Mouse (Mus musculus) C2C12 (cell line): ENCODE results near the gene Kcnd1. TPM values are rescaled to one million over a fixed set of nuclear protein-coding genes. Genes with fewer than 3 reads are reported as not detected.
A peak's percentile ranks its signal among the peaks of the same experiment; 100 is the strongest.

Source experiments
- H3K27me3 ChIP-seq: one replicate; pipeline ENCODE4 v1.6.1; 2011; ENCODE audit not compliant: control insufficient read depth, insufficient read depth, insufficient read length
- H3K36me3 ChIP-seq: one replicate; pipeline ENCODE4 v1.6.1; 2011; ENCODE audit not compliant: control insufficient read depth, insufficient read depth
- H3K4me3 ChIP-seq: one replicate; pipeline ENCODE4 v1.5.1; 2011; ENCODE audit warnings: mild to moderate bottlenecking, control low read depth; ENCODE audit not compliant: poor library complexity, insufficient read depth, severe bottlenecking
- H3K79me2 ChIP-seq: one replicate; pipeline ENCODE4 v1.6.1; 2011; ENCODE audit not compliant: control insufficient read depth, insufficient read depth
- H3K79me3 ChIP-seq: one replicate; pipeline ENCODE4 v1.6.1; 2011; ENCODE audit warnings: low read depth, control low read depth
- H3ac ChIP-seq: one replicate; pipeline ENCODE3; 2011; ENCODE audit warnings: low read depth; ENCODE audit not compliant: control insufficient read depth, insufficient read length
- CEBPB ChIP-seq: IDR thresholded peaks from one replicate; pipeline ENCODE4 v1.6.1; 2011; ENCODE audit warnings: low read depth, mild to moderate bottlenecking, control low read depth, moderate library complexity
- CTCF ChIP-seq: IDR thresholded peaks from one replicate; pipeline ENCODE4 v1.5.1; 2011; ENCODE audit not compliant: control insufficient read depth, insufficient read depth, insufficient read length
- FOSL1 ChIP-seq: IDR thresholded peaks from one replicate; pipeline ENCODE4 v1.8.0; 2011; ENCODE audit warnings: mild to moderate bottlenecking, low read length; ENCODE audit not compliant: poor library complexity, insufficient read depth, severe bottlenecking
- MAX ChIP-seq: IDR thresholded peaks from one replicate; pipeline ENCODE4 v1.6.1; 2011; ENCODE audit warnings: mild to moderate bottlenecking, control low read depth
- MYOD1 ChIP-seq: IDR thresholded peaks from one replicate; pipeline ENCODE4 v1.6.1; 2011; ENCODE audit warnings: low read depth; ENCODE audit not compliant: control insufficient read depth, insufficient read length
- MYOG ChIP-seq: IDR thresholded peaks from one replicate; pipeline ENCODE4 v1.6.1; 2011; ENCODE audit not compliant: control insufficient read depth, insufficient read length; ENCODE audit errors: extremely low read depth
- USF1 ChIP-seq: IDR thresholded peaks from one replicate; pipeline ENCODE4 v1.6.1; 2011; ENCODE audit warnings: low read depth, mild to moderate bottlenecking, control low read depth, moderate library complexity
- polyA plus RNA-seq: library from polyadenylated mRNA; unstranded; fragments of >200 nt; fragmentation: generic; extraction: Trizol; gene quantifications from one replicate; pipeline ENCODE4 v1.2.1, GENCODE M21; 2012; ENCODE audit warnings: missing spikeins

Gene Kcnd1
- polyA plus RNA-seq, 1 experiment, result 0.11 TPM

DNA sequence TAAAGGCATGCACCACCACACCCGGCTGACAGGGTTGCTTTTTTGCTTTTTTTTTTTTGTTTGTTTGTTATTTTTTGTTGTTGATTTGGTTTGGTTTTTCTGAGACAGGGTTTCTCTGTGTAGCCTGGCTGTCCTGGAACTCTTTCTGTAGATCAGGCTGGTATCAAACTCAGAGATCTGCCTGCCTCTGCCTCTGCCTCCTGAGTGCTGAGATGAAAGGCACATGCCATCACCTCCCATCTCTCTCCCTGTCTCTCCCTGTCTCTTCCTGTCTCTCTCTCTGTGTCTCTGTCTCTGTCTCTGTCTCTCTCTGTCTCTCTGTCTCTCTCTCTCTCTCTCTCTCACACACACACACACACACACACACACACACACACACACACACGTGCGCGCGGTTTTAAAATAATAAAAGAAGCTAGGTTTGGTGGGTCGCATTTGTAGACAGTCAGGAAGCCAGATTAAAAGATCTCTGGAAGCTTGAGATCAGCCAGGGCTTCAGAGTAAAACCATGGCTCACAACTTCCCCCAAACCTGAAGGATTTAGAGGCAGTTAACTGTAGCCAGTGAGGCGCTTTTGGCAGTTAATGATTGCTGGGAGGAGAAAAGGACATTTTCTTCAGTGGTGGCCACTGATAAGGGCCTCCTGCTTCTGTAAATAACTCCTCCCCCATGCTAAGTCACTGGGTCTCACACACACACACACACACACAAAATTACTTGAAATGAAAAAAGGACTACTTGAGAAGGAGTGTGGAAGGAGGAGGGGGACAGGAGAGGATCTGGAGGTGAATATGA, 43.4 kb upstream of the Kcnd1 start:
- Histone ChIP-seq H3K79me3 (no peaks in the 10 kb centered on the region), H3K36me3 (peaks cover 4% of the 10 kb centered on the region), H3K4me3 (no peak overlapping the region), H3K27me3 (no peaks in the 10 kb centered on the region), H3K79me2 (no peaks in the 10 kb centered on the region), H3ac (no peak overlapping the region)
- TF ChIP-seq FOSL1 (no peak), USF1 (no peak)

DNA sequence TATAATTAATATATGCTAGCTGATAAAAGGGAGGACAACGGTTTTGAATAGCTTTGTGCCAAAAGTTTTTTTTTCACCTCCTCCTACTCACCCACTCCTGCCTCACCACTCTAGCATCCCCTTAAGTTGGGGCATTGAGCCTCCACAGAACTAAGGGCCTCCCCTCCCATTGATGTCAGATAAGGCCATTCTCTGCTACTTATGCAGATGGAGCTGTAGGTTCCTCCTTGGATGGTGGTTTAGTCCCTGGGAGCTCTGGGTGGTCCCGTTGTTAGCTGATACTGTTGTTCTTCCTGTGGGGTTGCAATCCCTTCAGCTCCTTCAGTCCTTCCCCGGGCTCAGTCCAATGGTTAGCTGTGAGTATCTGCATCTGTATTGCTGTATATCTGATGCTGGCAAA, 42.8 kb upstream of the Kcnd1 start:
- H3K36me3 ChIP-seq, result no peaks in the 10 kb centered on the region

DNA sequence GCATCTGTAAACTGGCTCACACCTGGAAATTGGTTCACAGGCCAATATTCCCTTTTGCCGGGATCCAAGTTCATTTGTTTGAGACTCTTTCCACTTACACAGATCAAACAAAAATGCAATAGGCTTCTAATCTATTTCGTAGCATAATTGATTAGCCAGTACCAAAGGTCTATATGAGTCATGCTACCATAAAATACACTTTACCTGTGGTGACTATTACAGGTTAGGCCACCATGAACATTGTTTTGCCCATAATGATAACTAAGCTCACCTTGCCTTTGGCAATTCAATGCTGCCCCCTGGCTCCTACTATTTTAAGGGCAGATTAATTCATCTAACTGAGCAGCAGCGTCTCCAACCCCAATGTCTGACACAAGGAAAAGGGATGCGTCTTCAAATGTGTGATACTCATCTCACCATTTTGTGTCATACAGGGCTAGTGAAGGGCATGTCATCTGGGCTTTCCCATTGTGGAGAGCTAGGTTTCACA, 39.4 kb upstream of the Kcnd1 start:
- H3K36me3 ChIP-seq, result no peaks in the 10 kb centered on the region
- TF ChIP-seq CTCF (no peak), FOSL1 (no peak), MYOG (no peak), CEBPB (no peak), MAX (no peak), USF1 (no peak), MYOD1 (no peak)
- no peaks in the 10 kb centered on the region for H3K79me2 ChIP-seq
- no peak overlapping the region for H3K4me3 ChIP-seq
- H3ac ChIP-seq, result no peak overlapping the region
- H3K27me3 ChIP-seq, result no peaks in the 10 kb centered on the region
- no peaks in the 10 kb centered on the region for H3K79me3 ChIP-seq

More for the DNA sequence above, 42.8 kb upstream of the Kcnd1 start:
- no peak for TF ChIP-seq USF1
- H3K79me2 ChIP-seq, result no peaks in the 10 kb centered on the region
- H3K79me3 ChIP-seq, result no peaks in the 10 kb centered on the region
- no peak overlapping the region for H3ac ChIP-seq
- H3K27me3 ChIP-seq, result no peaks in the 10 kb centered on the region
- H3K4me3 ChIP-seq, result no peak overlapping the region

DNA sequence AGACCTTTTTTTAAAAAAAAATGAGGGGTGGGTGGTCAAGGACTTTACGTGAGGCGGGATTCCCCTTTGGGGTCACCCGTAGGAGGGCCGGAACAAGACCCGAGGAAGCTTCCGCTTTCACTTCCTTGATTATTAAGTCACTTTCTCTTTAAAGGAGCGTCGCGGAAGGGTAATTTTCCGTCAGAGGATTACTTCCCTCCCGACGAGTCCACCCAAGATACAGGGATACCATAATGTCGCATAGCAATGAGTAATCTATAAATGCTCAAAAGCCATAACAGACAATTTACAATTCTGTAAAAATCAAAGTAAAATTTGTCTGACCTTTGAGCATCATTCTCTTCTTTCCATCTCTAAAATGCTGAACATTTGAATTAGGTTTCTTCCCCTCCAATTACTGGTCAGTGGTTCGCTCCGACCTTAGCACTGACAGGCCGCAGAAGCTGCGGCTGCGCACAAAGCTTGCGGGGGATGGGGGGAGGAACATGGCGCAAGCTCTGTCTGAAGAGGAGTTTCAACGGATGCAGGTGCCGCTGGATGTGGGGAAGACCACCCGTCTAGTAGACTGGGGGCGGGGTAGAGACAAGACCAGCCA, 32.5 kb upstream of the Kcnd1 start, which contains the start of gene Gripap1:
Gene Gripap1, plus strand, starts transcription at position 224 of the 595 bp plus-strand sequence.
- Histone ChIP-seq H3K4me3 (peak within 1 kb of the TSS; percentile 44), H3K79me3 (peaks cover 3% of the 10 kb centered on the region), H3K27me3 (no peaks in the 10 kb centered on the region), H3K36me3 (no peaks in the 10 kb centered on the region), H3ac (peak within 1 kb of the TSS; percentile 19), H3K79me2 (peaks cover 11% of the 10 kb centered on the region)
- TF ChIP-seq CEBPB, result no peak
- TF ChIP-seq MYOD1, result no peak
- TF ChIP-seq MYOG, result no peak
- TF ChIP-seq MAX, result no peak
- no peak for TF ChIP-seq CTCF
- no peak for TF ChIP-seq FOSL1
- no peak for TF ChIP-seq USF1

DNA sequence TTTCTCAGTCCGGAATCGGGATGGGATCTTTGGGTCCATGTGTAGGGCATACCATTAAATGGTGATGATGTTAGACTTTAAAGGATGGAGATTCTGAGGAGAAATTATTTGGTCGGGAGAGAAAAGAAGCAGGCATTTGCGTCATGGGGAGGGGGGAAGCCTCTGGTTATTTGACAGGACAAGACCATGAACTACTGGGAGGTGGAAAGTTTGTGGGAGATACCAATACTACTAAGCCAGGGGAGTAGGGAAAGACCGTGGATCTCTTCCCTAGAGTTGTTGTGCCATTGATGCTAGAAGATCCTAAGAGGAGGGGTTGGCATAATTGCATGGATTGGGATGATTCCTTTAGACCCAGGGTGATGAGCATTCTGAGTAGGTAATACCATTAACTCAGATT, 31.8 kb upstream of the Kcnd1 start:
- H3K79me3 ChIP-seq, result peaks cover 3% of the 10 kb centered on the region
- TF ChIP-seq CTCF (no peak), MYOG (no peak), CEBPB (no peak), FOSL1 (no peak), MAX (no peak), MYOD1 (no peak), USF1 (no peak)
- no peaks in the 10 kb centered on the region for H3K27me3 ChIP-seq
- H3K79me2 ChIP-seq, result peaks cover 11% of the 10 kb centered on the region
- peak overlapping the region; percentile 44 for H3K4me3 ChIP-seq
- no peak overlapping the region for H3ac ChIP-seq
- H3K36me3 ChIP-seq, result no peaks in the 10 kb centered on the region

DNA sequence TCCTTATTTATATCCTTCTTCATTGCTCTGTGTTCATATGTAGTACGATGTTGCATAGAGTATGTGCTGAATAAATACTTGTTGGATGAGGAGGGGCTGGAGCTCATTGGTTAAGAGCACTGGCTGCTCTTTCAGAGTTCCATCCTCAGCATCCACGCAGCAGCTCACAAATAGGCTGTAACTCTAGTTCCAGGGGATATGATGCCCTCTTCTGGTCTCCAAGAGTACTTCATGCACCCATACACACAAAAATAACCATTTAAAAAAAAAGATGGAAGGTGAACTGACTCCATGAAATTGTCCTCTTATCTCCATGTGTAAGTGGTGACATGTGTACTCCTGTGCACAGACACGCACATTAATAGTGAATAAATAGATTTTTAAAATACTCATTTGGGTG, 28.7 kb upstream of the Kcnd1 start:
- no peak overlapping the region for H3K4me3 ChIP-seq
- H3K27me3 ChIP-seq, result no peaks in the 10 kb centered on the region
- H3K79me3 ChIP-seq, result peaks cover 3% of the 10 kb centered on the region
- H3K79me2 ChIP-seq, result peaks cover 11% of the 10 kb centered on the region
- TF ChIP-seq MYOG, result no peak
- TF ChIP-seq MYOD1, result no peak
- TF ChIP-seq CEBPB, result no peak
- H3ac ChIP-seq, result no peak overlapping the region
- H3K36me3 ChIP-seq, result no peaks in the 10 kb centered on the region
